Mouse (Mus musculus) midbrain, postnatal 0 days (tissue): Measurements from ENCODE around the gene Polr1d. TPM values are rescaled to one million over a fixed set of nuclear protein-coding genes. Genes with fewer than 3 reads are reported as not detected.

Source experiments
- ATAC-seq: fragments of 200-750 bp; cut with Nextera tagmentation; 2 replicates; pipeline ENCODE4 v1.8.0; 2017; ENCODE audit warnings: moderate number of reproducible peaks, mild to moderate bottlenecking, moderate TSS enrichment, moderate library complexity; ENCODE audit not compliant: low FRiP score
- DNase-seq: peaks from one replicate; pipeline ENCODE4 v3.0.0-alpha.2; 2015; ENCODE audit warnings: low spot score
- H3K27ac ChIP-seq: fragments of 300-500 bp; sonication (generic); 2 replicates; pipeline ENCODE4 v1.5.1; 2014; ENCODE audit warnings: low read depth, mild to moderate bottlenecking, low read length, mixed read lengths
- H3K27me3 ChIP-seq: fragments of 300-500 bp; sonication (generic); 2 replicates; pipeline ENCODE4 v1.6.1; 2014; ENCODE audit warnings: low read length, control low read depth, mixed read lengths; ENCODE audit not compliant: insufficient read depth
- H3K36me3 ChIP-seq: fragments of 300-500 bp; sonication (generic); 2 replicates; pipeline ENCODE4 v1.6.1; 2014; ENCODE audit warnings: low read length, control low read depth, mixed read lengths; ENCODE audit not compliant: insufficient read depth
- H3K4me1 ChIP-seq: fragments of 300-500 bp; sonication (generic); 2 replicates; pipeline ENCODE4 v1.6.1; 2014; ENCODE audit warnings: mild to moderate bottlenecking, control low read depth, antibody characterized with exemption, low read length, mixed read lengths; ENCODE audit not compliant: insufficient read depth
- H3K4me2 ChIP-seq: fragments of 300-500 bp; sonication (generic); 2 replicates; pipeline ENCODE4 v1.6.1; 2014; ENCODE audit warnings: low read depth, mild to moderate bottlenecking, low read length, mixed read lengths; ENCODE audit not compliant: poor library complexity, severe bottlenecking
- H3K4me3 ChIP-seq: fragments of 300-500 bp; sonication (generic); 2 replicates; pipeline ENCODE4 v1.5.1; 2014; ENCODE audit warnings: low read depth, mild to moderate bottlenecking, low read length, moderate library complexity
- H3K9ac ChIP-seq: fragments of 300-500 bp; sonication (generic); replicated peaks from 2 replicates; pipeline ENCODE4 v1.6.1; 2014; ENCODE audit warnings: mild to moderate bottlenecking, low read length, moderate library complexity, mixed read lengths; ENCODE audit not compliant: poor library complexity, severe bottlenecking
- H3K9me3 ChIP-seq: fragments of 300-500 bp; sonication (generic); 2 replicates; pipeline ENCODE4 v1.6.1; 2016; ENCODE audit warnings: low read length, control low read depth
- CTCF ChIP-seq: IDR thresholded peaks from 2 replicates; pipeline ENCODE4 v1.5.1; 2016; ENCODE audit warnings: antibody characterized with exemption, mild to moderate bottlenecking
- WGBS: fragments of 180-500 bp; shearing (Covaris S2); extraction: QIAGEN DNeasy Blood & Tissue Kit; methylation state at CpG from one replicate; pipeline ENCODE4 v1.1.7; 2014; 5-methylcytosine and 5-hydroxymethylcytosine counted together
- polyA plus RNA-seq: library from polyadenylated mRNA; unstranded; fragments of >200 nt; fragmentation: Nextera tagmentation; extraction: Ambion mirVana; gene quantifications from 2 replicates; pipeline ENCODE4 v1.2.1, GENCODE M21; 2015
- total RNA-seq: library from RNA; depleted of rRNA; stranded (reverse); fragments of >200 nt; gene quantifications from 2 replicates; pipeline ENCODE4 v1.2.3, GENCODE M21; 2014

Polr1d gene
- total and polyA plus RNA-seq, 2 experiments from 2014 or later, result 60.1 to 89.4 TPM

GRCm38 (mm10) chr5:147076026-147076798 lies 638 bp upstream of the Polr1d start, which contains the start of gene Lnx2:
TSS of gene Lnx2 (minus strand) at chr5:147076586.
- Histone ChIP-seq H3K4me1 (no peaks in the 10 kb centered on the region), H3K9ac (peak within 1 kb of the TSS; percentile 70), H3K36me3 (no peaks in the 10 kb centered on the region), H3K4me3 (peak within 1 kb of the TSS; percentile 72), H3K27me3 (no peaks in the 10 kb centered on the region), H3K4me2 (peak within 1 kb of the TSS; percentile 89), H3K9me3 (no peaks in the 10 kb centered on the region), H3K27ac (peak within 1 kb of the TSS; percentile 72)
- under 1% methylated on average over 65 of the region's 65 CpGs for WGBS
- ATAC-seq, result peak; percentile 99
- peak; percentile 99 for DNase-seq
- TF ChIP-seq CTCF, result peak; percentile 76

DNA sequence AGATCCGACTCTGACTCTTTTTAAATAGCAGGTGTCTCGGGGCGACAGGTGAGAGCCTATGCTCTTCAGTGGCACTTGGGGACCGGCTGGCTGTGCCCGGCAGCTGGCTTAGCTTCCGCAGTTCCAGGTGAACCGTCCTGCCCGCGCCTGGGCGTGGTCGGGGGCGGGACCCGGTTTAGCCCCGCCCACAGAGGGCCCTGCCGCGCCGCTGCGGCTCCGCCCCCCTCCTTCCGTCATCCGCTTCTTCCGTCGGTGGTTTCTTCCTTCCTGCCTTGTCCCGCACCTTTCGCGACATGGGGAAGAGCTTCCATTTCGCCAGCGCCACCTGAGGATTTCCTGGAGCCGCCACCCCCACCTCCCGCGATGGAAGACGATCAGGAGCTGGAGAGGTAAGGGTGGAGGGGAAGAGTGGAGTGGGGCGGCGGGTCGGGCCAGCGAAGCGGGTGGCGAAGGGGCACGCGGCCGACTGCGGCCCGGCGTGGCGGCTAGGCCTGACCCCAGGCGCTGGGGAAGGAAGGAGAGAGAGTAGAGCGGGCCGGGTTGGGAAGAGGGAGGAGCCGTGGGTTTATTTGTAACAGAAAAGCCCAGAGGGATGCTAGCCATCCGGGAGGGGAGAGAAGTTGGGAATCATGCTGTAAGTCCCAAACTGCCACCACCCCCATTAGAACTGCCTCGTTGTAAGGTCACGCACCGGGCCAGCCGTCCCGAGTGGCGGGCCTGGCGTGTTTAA lies 620 bp downstream of the Polr1d start:
- H3K27ac ChIP-seq, result 0 out of 2 replicates have a peak overlapping the region, but pooled peaks have one; percentile 72
- H3K36me3 ChIP-seq, result 0 out of 2 replicates have a peak, but pooled peaks cover 5% of the 10 kb centered on the region
- no peaks in the 10 kb centered on the region for H3K4me1 ChIP-seq
- H3K9me3 ChIP-seq, result no peaks in the 10 kb centered on the region
- DNase-seq (peak; percentile 82), ATAC-seq (peak; percentile 76)
- no peaks in the 10 kb centered on the region for H3K27me3 ChIP-seq
- H3K9ac ChIP-seq, result peak overlapping the region; percentile 70
- H3K4me3 ChIP-seq, result peak overlapping the region; percentile 72
- no peak for TF ChIP-seq CTCF
- peak overlapping the region; percentile 89 for H3K4me2 ChIP-seq
- under 1% methylated on average over 49 of the region's 57 CpGs for WGBS

- DNase-seq (no peak), ATAC-seq (no peak)
- Histone ChIP-seq H3K4me3 (peak overlapping the region; percentile 72), H3K4me2 (peak overlapping the region; percentile 89), H3K9ac (peak overlapping the region; percentile 70; the same call in 1 of the 2 replicates), H3K4me1 (no peaks in the 10 kb centered on the region), H3K27ac (no peak overlapping the region), H3K9me3 (no peaks in the 10 kb centered on the region), H3K36me3 (0 out of 2 replicates have a peak, but pooled peaks cover 5% of the 10 kb centered on the region), H3K27me3 (no peaks in the 10 kb centered on the region)
- no peak for TF ChIP-seq CTCF
- 49% methylated on average over 11 of the region's 11 CpGs for WGBS
Observed at GRCm38 (mm10) chr5:147078110-147078900, 1.5 kb downstream of the Polr1d start.

DNA sequence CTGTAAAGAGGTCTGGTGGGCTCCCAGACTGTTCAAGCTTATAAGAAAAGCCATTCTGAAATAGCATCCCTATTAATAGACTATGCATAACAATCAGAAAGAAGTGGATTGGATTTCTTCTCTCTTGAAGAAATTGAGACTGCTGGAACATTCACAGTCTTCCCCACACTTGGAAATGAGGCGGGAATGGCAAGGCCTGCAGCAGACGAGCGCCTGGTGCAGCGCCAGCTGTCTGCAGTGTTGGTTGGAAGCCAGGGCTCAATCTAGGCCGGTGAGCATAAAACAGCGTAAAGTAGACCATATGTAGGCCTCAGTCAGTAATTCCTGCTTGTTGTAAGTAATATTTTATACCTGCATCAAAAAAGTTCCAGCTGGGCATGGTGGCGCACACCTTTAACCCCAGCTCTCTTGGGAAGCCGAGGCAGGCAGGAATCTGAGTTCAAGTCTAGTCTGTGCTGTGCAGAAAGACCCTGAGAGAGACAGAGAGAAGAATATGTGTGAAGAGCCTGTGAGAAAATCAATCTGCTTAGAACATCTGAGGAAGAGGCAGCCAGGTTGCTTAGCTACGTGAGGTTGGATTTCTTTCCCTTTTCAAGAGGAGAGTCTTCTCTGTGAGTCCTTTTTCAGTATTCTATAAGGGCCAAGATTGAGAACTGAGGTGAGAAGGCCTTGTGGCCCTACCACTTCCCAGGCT lies 8.5 kb downstream of the Polr1d start:
- Histone ChIP-seq H3K27me3 (no peaks in the 10 kb centered on the region), H3K36me3 (peaks cover 5% of the 10 kb centered on the region; the same call in 1 of the 2 replicates), H3K9ac (no peak overlapping the region), H3K4me1 (no peaks in the 10 kb centered on the region), H3K4me3 (no peak overlapping the region), H3K9me3 (no peaks in the 10 kb centered on the region), H3K4me2 (no peak overlapping the region), H3K27ac (no peak overlapping the region)
- no peak for TF ChIP-seq CTCF
- DNase-seq (peak; percentile 75), ATAC-seq (no peak)
- WGBS, result 86% methylated on average over 9 of the region's 9 CpGs

DNA sequence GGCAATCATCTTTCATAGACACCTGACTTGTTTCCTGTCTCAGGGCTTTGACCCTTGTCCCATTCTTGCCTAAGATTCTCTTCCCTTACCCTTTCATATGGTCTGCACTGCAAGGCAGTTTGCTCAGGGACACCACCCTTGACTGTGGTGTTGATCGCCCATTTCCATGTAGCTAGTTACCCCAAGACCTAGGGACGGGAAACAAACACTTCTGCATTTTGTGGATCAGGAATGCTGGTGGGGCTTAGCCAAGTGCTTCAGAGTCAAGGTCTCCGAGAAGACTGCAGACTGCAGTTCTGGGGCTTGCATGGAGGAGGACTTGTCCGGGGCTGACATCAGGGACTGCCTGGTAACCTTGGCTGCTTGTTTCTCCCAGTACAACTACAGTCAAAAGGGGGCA lies 10.0 kb downstream of the Polr1d start:
- H3K27me3 ChIP-seq, result no peaks in the 10 kb centered on the region
- no peak overlapping the region for H3K9ac ChIP-seq
- no peak for TF ChIP-seq CTCF
- DNase-seq (no peak), ATAC-seq (no peak)
- H3K4me3 ChIP-seq, result no peak overlapping the region
- H3K4me1 ChIP-seq, result no peaks in the 10 kb centered on the region
- H3K9me3 ChIP-seq, result no peaks in the 10 kb centered on the region
- 91% methylated on average over 4 of the region's 4 CpGs for WGBS
- no peak overlapping the region for H3K27ac ChIP-seq
- no peak overlapping the region for H3K4me2 ChIP-seq
- H3K36me3 ChIP-seq, result no peaks in the 10 kb centered on the region; the same call in 1 of the 2 replicates
